Mouse (Mus musculus) bone marrow, adult 2 months (tissue): Measurements from ENCODE around the gene Chaf1b.

Experiments
- CTCF ChIP-seq: fragments of 200-500 bp; IDR thresholded peaks from 2 replicates; pipeline ENCODE4 v1.5.1; 2011; ENCODE audit warnings: low read length, control low read depth; ENCODE audit not compliant: control insufficient read depth, insufficient read depth
- POLR2A ChIP-seq: fragments of 200-500 bp; IDR thresholded peaks from 2 replicates; pipeline ENCODE4 v1.6.1; 2011; ENCODE audit warnings: low read depth, mild to moderate bottlenecking, control low read depth, low read length, borderline replicate concordance; ENCODE audit not compliant: control insufficient read depth

- TF ChIP-seq POLR2A (no peak), CTCF (no peak)
These were observed 26.2 kb downstream of the Chaf1b start for GRCm38 (mm10) chr16:93909936-93910335.
